Mouse (Mus musculus) frontal cortex, postnatal 14 days (tissue): Measurements from ENCODE around the gene Pogz.
"Not testable (repeated sequence)": the region's sequence is repeated elsewhere in the genome, so short reads cannot be mapped to it uniquely, and the experiment has no call there.

ENCODE experiments used
- DNase-seq, 2 experiments: peaks; one replicate each; pipeline ENCODE4 v3.0.0; 2022; ENCODE audit warnings: low spot score in 2 of 2

The Pogz gene

DNA sequence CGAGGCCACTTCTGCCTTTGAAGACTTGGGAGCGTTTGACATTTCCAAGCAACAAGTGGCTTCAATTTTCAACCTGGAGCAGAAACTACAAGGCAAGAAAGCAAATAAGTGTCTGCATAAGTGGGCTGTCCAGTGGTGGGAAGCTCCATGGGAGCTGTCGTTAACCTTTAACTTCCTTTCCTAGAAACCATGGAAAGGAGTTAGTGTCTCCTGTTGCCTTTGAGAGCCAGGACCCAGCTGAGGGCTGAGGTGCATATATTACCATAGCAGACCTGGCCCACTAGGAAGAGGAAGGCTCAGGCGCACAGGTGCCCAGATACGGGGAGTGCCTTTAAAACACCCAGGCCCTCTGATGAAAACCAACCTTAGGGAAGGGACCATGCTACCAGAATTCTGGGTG, 4.7 kb upstream of the Pogz start:
- no peak for DNase-seq

DNA sequence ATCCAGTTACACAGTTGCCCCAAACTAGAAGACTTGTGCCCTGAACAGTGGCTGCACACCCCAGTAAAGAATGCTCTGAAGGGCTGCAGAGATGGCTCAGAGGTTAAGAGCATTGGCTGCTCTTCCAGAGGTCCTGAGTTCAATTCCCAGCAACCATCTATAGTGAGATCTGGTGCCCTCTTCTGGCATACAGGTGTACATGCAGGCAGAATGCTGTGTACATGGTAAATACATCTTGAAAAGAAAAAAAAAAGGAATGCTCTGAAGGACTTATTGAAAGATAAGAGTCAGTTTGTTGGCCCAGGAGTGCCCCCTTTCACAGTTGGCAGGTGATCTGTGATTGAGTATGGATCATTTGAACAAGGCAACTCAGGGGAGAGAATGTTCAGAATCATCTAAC, 4.0 kb upstream of the Pogz start:
- DNase-seq = no peak

DNA sequence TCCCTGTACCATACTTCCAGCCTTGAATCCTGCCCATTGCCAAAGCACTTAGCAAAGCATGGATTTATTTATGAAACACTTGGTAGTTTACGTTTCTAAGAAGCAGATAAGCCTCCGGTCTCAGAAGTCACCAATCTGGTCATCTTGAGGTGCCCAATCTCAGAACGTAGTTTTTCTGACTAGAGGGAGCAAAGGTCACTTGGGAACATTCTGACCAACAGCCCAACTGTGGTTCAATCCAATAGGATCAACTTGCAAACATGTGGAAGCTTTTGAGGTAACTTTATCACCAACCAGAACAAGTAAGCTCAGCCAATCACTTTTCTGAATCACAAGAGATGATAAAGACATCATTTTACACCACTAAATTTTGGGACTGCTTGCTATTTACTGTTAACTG, 2.0 kb upstream of the Pogz start:
- DNase-seq = no peak

DNA sequence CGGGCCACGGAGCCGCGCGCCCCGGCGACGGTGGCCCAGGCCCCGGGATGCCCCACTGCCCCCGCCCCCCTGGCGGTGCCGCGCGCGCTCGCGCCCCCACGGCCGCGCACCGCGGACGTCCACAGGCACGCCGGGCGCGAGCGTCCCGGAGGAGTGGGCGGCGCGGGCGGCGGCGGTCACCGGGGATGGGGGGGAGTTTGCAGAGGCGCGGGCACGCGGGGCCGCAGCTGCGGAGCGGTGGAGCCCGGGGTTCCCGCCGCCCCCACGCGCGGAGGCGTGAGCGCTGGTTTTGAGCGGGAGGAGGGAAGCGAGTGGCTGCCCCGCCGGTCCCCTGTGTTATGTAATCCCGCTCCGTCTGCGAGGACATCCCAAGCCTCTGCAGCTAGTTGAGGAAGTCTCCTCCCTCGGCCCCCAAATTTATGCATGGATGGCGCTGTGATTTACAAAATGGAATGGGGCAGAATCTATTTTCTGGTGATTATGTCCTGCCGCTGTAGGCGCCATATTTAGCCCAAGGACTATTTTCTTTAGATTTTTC, 661 bp downstream of the Pogz start:
- DNase-seq = peak; percentile 80 to 86

DNA sequence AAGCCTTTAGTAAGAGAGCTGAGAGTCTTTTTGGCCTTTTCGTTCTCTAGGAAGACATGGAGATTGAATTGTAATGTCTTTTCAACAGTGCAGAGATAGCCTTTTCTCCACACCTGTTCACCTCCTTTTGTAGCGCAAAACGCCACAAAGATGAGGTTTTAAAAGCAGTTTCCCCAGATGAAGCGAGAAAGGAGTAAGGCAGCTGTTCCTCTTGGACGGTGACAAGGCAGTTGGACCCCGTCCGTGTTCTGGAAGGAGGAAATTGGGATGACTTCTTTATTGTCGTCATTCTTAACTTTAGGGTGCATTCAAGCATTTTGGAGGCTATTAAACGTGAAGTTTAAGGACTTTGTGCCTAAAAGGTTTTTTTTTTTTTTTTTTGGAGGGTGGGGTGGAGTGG, 1.3 kb downstream of the Pogz start:
- no peak for DNase-seq

DNA sequence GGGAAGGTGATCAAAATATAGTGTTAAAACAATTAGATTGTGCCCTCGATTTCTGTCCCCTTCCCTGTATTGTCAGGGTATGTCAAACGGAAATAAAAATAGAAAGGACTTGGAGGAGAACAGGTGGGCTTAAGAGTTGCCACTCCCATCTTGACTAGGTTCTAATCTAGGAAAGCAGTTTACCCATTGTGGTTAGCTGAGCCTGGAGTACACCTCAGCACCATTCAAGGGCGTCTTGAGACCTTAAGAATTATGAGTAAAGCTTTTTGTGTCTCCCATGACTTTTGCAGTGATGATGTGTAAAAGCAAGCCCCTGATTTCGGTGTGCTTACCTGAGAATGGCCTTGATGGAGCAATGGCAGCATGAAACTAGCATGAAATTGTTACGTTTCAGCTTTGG, 1.7 kb downstream of the Pogz start:
- no peak for DNase-seq

DNA sequence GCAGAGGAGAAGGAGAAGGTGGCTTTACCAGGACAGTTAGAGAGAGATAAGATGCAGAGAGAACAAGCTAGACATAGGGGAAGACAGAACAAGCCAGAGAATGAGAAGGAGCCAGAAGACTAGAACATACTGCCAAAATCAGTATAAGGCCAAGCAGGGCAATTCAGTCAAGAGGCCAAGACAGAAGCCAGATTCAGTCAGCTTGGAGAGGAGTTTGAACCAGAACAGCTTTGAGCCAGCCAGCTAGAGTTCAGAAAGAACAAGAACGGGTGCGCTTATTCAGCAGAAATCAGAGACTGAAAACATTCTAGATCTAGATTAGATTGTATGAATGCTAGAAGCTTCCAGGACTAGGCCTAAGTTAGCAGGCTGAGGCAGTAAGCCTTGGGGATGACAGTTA, 10.0 kb downstream of the Pogz start:
- no peak for DNase-seq

DNA sequence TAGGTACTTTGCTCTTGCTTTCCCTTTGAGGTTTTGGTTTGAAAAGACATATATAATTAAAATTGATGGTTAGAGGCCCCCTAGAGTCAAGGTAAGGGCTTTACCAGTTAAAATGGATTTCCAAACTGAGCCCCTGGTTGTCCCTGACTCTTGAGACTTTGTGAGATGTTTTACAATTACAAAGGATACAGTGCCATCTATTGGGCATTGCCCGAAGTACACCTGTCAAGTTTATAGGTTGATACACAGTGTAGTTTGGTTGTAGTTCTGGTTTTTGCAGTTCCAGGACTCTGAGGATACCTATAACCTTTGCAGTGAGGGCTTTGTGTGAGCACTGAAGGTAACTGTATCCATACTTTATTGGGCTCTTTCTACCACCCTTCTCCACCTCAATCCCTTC, 12.0 kb downstream of the Pogz start:
- peak in 1 of 2 experiments; percentile 63 for DNase-seq

DNA sequence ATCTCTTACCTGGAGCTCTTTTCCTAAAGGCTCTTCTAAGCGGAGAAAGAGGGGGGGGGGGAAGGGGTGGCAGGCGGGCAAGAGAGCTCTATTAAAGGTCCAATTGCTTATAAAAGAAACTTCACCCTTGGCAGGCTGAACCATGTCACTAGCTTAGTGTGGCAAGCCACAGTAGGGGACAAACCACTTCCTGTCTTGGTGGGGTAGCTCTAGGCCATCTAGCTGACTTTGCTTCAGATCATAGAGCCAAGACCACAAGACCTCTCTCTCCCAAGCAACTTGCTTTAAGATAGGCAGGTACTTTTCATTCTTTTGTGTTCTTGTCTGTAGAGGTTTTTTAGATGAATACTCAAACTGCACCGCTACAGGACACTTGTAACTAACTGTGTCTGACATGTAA, 14.4 kb downstream of the Pogz start:
- no peak for DNase-seq

DNA sequence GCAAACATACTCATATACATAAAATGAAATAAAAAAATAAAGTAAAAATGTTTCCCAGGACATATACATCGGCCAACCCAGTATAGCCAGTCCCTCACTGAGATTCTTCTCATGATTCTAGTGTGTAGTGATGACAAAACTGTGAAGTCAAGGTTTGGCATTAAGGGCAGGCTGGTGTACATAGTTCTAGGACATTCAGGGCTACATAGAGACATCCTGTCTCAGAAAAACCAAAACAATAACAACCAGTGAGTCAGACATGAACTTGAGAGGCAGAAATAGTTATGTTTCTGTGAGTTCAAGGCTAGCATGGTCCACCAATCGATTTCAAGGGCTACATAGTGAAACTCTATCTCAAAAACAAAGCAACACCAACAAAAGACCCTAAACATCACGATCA, 14.8 kb downstream of the Pogz start:
- no peak for DNase-seq

DNA sequence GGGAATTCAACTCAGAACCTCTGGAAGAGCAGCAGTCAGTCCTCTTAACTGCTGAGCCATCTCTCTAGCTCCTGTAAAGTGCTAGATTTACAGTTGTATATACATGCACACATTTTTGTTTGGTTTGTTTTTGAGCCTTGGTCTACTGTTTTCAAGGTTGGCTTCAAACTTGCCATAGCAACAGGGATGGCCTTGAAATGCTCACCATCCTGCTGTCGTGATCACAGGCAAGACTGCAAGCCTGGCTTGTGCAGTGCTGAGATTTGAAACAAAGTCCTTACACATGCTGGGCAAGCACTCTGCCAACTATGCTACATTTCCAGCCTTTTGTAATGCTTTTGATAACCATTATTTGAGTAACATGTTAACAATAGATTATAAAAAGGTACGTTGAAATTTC, 22.1 kb downstream of the Pogz start:
- DNase-seq = no peak

DNA sequence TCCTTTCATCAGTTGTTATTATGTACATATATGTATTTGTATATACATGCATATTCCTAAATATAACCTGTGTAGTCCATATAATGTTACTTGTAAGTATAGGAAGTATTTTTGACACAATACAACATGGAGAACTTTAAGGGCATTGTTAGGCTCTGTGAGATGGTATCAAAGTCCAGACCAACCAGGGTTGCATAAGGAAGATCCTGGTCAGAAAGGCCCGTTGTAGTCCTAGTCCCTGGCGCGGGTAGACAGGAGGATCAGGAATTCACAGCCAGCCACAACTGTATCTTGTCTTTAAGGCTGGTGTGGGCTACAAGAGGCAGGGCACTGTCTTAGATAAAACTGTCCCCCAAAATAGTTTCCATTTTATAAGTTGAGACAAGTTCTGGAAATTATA, 31.6 kb downstream of the Pogz start:
- DNase-seq = no peak

DNA sequence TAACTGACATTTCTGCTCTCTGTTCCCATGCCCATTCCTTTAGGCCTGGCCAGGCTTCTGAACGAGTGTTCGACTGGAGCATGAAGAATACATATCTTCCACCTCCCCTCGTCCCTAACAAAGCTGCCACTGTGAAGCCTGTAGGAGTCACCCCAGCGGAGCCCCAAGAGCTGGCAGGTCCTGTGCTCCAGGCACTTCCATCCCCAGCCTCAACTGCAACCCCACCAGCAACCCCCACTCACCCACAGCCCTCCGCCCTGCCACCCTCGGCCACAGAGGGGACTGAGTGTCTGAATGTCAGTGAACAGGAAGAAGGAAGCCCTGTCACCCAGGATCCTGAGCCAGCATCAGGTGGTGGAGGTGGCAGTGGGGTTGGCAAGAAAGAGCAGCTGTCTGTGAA, 41.3 kb downstream of the Pogz start:
- DNase-seq = no peak

DNA sequence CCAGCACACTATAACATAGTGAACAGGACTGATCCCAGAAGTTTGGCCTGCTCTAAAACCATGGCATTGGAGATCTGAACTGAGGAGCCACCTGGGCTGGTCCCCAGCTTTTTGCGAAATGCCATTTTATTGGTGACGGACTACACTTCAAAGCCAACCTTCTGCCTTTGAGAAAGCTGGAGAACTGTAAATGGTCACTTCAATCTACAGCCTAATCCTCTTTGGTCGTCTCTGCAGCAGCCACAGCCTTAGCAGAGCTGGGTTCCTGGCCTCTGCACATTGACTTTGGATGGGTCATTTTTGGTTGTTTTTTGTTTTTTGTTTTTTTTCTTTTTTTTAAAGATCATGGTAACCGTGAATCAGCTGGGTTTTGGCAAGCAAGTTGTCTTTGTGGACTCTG, 44.5 kb downstream of the Pogz start:
- no peak for DNase-seq

DNA sequence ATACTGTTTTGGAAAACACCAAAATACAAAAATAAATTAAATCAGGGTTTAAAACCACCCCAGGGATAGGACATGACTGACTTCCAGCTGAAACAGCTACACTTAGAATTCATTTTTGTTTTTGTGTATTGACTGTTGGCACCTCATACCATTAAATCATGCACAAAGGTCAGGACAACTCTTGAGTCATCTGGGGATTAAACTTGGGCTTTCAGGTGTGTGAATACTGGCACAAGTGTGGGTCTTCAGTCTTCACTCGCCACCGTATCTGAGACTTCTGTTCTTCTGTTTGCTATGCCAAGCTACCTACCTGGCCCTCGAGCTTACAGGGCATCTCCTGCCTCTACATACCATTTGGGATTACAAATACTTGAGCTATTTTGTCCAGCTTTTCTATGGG, 45.2 kb downstream of the Pogz start:
- no peak for DNase-seq

DNA sequence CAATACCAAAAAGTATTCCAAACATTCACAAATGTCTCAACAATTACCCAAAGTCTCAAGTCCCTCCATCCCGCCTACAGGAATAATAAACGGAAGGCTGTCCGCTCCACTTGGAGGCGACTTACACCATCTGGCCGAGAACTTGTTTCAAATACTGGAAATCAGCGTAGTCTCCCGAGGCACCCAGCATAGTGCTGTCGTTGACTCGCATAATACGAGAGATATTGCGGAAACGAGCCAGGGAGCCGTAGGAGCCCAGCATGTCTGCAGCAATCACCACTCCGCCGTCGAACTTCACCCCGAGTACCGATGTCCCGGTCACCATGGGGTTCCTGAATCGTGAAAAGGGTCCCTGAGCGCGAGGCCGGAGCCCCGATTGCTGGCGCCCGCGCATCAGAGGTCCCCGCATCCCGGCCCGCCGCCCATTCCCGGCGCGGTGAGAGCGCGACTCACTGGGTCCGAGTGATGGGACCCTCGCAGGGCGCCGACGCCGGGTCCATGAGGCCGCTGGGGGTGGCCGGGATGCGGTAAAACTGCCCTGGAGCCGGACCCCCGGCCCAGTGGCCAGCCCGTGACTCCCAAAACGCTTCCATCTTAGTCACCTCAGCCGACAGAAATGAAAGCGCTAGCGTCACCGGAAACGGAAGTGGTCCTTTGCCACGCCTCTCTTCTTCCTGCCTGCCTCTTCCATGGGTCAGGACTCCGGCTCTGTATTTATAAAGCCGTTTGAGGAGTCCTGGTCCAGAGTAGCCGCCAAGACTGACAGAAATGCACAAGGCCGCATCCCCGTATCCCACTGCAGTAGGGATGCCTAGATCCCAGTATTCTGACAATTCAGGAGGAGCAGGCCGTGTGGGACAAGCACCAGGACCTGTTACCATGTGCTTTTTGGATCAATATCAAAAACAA, 49.2 kb downstream of the Pogz start, which contains the start of gene Psmb4:
Gene Psmb4, minus strand, starts transcription at position 646 of the 909 bp plus-strand sequence.
- DNase-seq = peak; percentile 73 to 76

DNA sequence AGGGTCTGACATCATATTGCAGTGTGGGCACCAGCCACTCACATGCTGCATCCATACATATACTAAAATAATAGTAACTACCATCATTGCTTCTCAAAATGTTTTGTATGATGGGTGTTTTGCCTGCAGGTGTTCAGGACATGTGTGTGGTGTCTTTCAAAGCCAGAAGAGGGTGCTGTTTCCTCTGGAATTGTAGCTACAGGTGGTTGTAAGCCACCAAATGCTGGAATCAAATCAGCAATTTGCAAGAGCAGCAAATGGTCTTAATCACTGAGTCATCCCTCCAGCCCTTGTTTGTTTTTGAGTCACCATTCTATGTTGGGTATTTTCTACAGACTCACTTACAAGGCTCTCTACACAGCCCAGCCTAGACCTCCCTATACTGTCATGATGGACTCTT, 51.2 kb downstream of the Pogz start:
- DNase-seq = no peak

DNA sequence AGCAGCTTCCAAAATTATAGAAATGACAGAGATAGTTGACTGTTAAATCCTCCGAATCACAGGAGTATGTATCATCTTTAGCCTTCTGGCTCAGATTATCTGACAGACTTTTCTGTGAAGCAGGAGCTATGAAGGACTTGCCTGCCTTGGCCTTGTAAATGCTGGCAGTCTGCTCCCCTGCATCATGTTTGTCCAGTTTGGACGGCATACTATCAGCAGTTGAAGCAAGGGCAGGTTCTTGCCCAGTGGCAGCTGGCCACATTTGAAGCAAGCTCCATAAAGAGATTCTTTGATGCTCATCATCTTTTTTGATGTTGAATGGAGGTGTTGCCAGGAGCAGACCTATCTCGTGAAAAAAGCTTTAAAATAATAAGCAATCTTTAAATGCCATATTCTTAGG, 56.7 kb downstream of the Pogz start:
- DNase-seq = no peak

DNA sequence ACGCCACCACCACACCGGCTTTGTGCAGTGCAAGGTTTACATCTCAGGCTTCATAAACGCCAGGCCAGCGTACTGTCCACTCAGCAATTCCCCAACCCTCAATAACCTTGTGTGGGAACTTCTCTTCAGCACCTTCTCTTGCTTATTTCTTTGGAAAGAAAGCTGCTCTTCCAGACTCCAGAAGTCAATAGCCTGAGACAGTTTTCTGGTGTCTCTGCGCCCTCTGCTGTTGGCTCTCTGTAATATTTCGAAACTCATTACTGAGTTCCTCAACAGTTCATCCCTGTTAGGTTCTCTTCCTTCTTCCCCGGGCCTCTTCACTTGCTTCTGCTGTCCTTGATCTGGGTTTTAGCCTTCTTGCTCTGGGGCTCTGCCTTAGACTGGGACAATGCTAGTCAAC, 65.4 kb downstream of the Pogz start:
- peak in 1 of 2 experiments; percentile 66 for DNase-seq

DNA sequence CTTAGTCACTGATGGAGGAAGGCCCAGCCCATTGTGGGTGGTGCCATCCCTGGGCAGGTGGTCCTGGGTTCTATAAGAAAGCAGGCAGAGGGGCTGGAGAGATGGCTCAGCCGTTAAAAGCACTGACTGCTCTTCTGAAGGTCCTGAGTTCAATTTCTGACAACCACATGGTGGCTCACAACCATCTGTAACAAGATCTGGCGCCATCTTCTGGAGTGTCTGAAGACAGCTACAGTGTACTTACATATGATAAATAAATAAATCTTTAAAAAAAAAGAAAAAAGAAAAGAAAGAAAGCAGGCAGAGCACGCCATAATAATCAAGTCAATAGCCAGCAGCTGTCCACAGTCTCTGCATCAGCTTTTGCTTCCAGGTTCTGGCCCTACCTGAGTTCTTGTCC, 67.4 kb downstream of the Pogz start:
- DNase-seq = not testable (repeated sequence)

DNA sequence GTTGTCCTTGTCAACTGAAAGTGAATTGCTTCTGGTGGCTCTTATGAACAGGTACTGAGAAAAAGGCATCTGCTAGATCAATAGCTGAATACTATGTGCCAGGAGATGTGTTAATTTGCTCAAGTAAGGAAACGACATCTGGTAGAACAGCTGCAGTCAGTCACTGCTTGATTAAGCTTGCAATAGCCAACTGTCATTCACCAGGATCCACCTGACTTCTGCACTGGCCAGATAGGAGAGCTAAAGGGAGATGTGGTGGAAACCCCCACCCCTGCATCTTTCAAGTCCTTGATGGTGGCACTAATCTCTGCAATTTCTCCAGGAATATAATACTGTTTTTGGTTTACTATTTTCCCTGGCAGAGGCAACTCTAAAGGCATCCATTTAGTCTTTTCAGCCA, 69.1 kb downstream of the Pogz start:
- no peak for DNase-seq

DNA sequence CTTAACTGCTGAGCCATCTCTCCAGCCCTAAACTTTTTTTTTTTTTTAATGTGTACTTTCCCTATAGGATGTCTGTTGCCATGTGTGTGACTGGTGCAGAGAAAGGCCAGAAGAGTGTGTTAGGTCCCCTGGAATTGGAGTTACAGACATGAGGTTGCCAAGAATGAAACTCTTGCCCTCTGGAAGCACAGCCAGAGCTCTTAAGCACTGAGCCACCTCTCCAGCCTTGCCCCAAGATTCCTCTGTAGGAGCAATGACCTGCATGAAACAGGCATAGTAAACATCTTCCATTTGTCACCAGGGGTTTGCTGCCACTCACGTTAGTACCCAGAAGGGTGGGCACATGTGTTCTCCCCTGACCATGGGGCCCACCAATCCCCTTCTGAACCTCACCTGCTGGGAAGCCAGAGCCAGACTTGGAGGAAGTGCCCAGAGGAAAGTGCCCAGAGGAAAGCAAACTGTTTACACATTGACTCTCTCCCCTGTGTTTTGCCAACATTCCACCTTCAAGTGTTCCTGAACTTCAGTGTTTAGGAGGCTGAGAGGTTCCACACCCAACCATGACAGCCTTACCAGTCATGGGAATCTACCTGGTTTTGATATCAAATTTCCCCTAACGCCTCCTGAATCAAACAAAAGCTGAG, 73.8 kb downstream of the Pogz start:
- no peak for DNase-seq

DNA sequence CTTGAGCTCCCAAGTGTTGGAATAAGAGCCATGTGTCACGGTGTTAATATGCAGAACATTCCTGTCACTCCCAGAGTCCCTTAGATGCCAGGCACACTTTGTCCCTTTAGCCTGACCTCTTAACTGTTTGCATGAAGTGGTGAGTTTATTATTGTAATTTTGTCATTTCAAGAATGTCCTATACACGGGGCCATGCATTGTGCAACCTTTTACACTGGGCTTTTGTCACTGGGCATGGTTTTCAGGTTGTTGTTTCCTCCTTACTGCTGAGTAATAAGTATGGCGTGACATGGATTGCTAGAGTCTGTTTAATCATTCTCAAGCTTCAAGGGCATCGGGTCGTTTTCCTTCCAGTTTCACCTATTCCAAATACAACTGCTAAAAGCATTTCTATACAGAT, 76.4 kb downstream of the Pogz start:
- DNase-seq = no peak
